Mouse (Mus musculus): ENCODE measurements around the gene Slc38a10. TPM values are rescaled to one million over a fixed set of nuclear protein-coding genes. Genes with fewer than 3 reads are reported as not detected.
A peak's percentile ranks its signal among the peaks of the same experiment; 100 is the strongest.

The Slc38a10 gene
- polyA plus RNA-seq, 1 experiment from 2014 or later, result 94.5 TPM

DNA sequence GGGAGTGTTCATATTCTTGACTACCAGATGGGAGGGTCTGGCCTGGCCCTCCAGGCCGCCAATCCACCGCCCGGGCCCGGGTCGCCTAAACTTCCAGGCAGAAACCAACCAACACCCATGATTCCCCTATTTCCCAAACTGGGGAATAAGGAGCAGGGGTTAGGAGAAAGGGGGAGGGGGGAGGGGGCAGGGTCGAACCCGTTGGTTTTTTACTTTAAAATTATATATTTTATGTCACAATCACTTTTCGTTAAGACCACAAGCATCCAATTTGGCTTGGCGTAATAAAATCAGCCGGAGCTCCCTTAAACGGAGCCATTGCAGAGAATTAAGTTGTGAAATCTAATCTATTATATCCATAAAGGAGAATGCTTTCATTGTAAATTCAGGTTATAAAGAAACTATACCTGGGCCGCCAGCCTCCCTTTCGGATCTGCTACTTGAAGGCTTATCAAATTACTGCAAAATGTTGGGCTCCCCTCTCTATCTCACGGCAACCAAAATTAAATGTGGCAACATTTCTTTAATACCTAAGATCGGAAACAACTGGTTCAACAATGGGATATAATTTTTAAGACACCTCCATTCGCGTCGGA is 35.1 kb upstream of the Slc38a10 start:
- peak overlapping the region; percentile 88 for H3K4me3 ChIP-seq
- 3% methylated on average over 18 of the region's 18 CpGs for WGBS
- ATAC-seq (ENCODE audit: low FRiP score, low read depth), result no peak
- H3K9me3 ChIP-seq, result no peaks in the 10 kb centered on the region
- H3K4me2 ChIP-seq (replicated peaks), result peak overlapping the region; percentile 98
- peaks cover 6% of the 10 kb centered on the region; the same call in 1 of the 2 replicates for H3K36me3 ChIP-seq
- peaks cover 58% of the 10 kb centered on the region for H3K4me1 ChIP-seq
- peak overlapping the region; percentile 99 for H3K9ac ChIP-seq
- H3K27me3 ChIP-seq, result no peaks in the 10 kb centered on the region
- H3K27ac ChIP-seq, result peak overlapping the region; percentile 96

DNA sequence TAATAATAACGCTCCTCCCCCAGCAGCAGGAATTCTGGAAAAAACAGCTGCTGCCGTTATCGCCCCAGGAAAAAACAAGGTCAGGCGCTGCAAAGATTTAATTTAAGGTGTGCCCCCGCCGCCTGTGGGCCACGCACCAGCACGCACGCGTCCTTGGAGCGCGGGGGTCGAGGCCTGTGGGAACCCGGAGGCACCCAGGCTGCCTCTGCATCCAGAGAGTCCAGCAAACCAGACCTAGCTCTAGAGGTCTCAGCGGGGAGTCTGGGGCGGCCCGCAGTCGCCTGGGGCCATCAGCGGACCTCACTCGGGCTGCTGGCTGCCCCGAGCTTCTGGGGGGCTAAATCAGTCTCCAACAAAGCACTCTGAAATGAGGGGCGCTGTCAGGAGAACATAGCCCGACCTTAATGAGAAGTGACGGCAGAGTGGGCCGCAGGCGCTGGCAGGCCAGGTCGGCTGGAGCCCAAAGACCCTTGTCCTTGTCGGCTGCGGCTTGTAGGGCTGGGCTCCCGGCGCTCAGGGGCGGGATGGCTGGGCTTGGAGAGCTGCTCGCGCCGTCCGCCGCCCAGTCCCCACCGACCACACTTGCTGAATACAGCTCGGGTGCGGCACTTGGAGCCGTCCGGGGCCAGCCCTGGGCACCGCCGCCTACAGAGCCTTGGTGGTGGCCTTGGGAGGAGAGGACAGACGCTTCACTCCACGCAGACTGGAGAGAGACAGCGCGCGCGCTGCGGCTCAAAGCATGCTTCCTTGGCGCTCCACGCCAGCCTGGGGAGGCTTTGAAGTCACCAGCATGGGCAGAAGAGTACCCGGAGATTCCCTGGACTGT is 34.4 kb upstream of the Slc38a10 start:
- no peak for ATAC-seq (ENCODE audit: low FRiP score, low read depth)
- H3K4me1 ChIP-seq, result peaks cover 51% of the 10 kb centered on the region

DNA sequence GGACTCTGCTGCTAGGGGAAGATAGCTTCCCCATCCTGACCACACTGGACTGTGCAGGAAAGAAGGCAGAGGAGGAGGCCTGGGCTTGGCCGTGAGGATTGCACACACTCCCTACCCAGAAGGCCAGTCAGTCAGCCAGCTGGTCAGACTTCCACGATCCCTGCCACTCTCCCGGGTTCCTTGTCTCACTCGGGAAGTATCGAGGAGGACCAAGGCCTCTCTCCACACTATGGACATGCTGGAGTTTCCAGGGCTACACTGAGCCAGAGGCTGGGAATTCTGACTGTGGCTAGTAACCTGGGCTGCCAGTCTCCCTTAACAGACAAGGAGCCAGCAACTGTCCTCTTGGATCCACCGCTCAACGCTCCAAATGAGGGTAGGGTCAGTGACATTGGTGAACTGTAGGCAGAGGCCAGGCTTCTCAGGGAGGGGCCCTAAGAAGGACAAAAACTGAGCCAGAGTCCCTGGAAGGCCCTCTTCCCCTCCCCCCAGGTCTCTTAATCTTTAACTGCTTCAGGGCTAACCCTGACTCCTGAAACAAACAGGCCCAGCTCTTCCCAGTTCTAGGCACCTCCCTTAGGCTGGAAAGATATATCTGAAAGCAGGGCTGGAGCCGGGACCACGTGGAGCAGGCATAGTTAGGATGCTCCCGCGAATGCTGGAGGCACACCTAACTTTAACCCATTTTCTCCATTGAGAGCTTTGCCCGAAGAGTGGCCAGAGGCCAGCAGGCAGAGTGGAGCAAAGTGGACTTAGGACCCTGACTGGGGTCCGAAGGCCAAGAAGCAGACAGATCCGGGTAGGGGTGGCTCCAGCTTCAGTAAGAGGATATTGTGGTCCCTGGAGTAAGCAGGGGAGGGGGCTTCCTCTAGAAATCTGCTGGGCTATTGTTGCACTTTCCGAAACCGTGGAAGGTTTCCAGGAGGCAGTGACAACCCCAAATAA is 33.5 kb upstream of the Slc38a10 start:
- Histone ChIP-seq H3K9ac (peak overlapping the region; percentile 99), H3K27ac (peak overlapping the region; percentile 89), H3K27me3 (no peaks in the 10 kb centered on the region), H3K4me2 (replicated peaks) (peak overlapping the region; percentile 98), H3K36me3 (peaks cover 6% of the 10 kb centered on the region; the same call in 1 of the 2 replicates), H3K4me3 (peak overlapping the region; percentile 88), H3K9me3 (no peaks in the 10 kb centered on the region), H3K4me1 (peaks cover 48% of the 10 kb centered on the region)
- no peak for ATAC-seq (ENCODE audit: low FRiP score, low read depth)
- WGBS, result 7% methylated on average over 16 of the region's 16 CpGs

More for the DNA sequence above, 34.4 kb upstream of the Slc38a10 start:
- 3% methylated on average over 54 of the region's 54 CpGs for WGBS
- Histone ChIP-seq H3K9me3 (no peaks in the 10 kb centered on the region), H3K27ac (peak overlapping the region; percentile 89), H3K9ac (peak overlapping the region; percentile 99), H3K27me3 (no peaks in the 10 kb centered on the region), H3K4me3 (peak overlapping the region; percentile 88), H3K36me3 (peaks cover 6% of the 10 kb centered on the region; the same call in 1 of the 2 replicates), H3K4me2 (replicated peaks) (peak overlapping the region; percentile 98)

DNA sequence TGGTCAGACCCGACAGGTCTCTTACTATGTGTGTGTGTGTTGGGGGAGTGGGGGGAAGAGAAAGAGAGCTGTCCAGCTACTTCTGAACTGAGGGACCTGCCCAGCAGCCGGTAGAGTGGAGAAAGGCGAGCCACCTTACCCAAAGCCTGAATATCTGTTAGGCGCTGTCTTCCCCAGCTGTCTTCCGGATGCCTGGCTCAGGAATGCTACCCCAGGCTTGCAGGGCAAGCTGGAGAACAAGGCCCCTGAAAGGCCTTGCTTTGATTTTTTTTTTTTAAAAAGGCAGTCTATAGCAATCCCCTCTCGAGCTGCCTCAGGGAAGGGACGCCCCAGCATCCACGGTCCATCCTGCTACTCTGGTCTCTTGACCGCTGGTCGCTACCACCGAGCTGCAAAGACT is 32.6 kb upstream of the Slc38a10 start:
- ATAC-seq (ENCODE audit: low FRiP score, low read depth), result no peak
- WGBS, result 33% methylated on average over 11 of the region's 11 CpGs
- peak overlapping the region; percentile 89; the same call in 1 of the 2 replicates for H3K27ac ChIP-seq
- H3K27me3 ChIP-seq, result no peaks in the 10 kb centered on the region
- no peaks in the 10 kb centered on the region for H3K9me3 ChIP-seq
- H3K36me3 ChIP-seq, result peaks cover 6% of the 10 kb centered on the region; the same call in 1 of the 2 replicates
- H3K4me3 ChIP-seq, result no peak overlapping the region
- H3K4me2 ChIP-seq (replicated peaks), result peak overlapping the region; percentile 98
- H3K9ac ChIP-seq, result peak overlapping the region; percentile 99; the same call in 1 of the 2 replicates
- H3K4me1 ChIP-seq, result peaks cover 51% of the 10 kb centered on the region

- Histone ChIP-seq H3K4me2 (replicated peaks) (no peak overlapping the region), H3K27me3 (no peaks in the 10 kb centered on the region), H3K9me3 (no peaks in the 10 kb centered on the region), H3K4me1 (peaks cover 51% of the 10 kb centered on the region), H3K36me3 (peaks cover 6% of the 10 kb centered on the region; the same call in 1 of the 2 replicates), H3K4me3 (no peak overlapping the region), H3K27ac (no peak overlapping the region), H3K9ac (0 out of 2 replicates have a peak overlapping the region, but pooled peaks have one; percentile 99)
- WGBS, result 45% methylated on average over 1 of the region's 1 CpGs
- ATAC-seq (ENCODE audit: low FRiP score, low read depth), result no peak
Measured at GRCm38 (mm10) chr11:120183180-120183579, 32.0 kb upstream of the Slc38a10 start.

- 30% methylated on average over 3 of the region's 3 CpGs for WGBS
- Histone ChIP-seq H3K4me3 (no peak overlapping the region), H3K4me2 (replicated peaks) (no peak overlapping the region), H3K9ac (no peak overlapping the region), H3K9me3 (no peaks in the 10 kb centered on the region), H3K4me1 (peaks cover 51% of the 10 kb centered on the region), H3K27me3 (no peaks in the 10 kb centered on the region), H3K27ac (0 out of 2 replicates have a peak overlapping the region, but pooled peaks have one; percentile 6), H3K36me3 (peaks cover 6% of the 10 kb centered on the region; the same call in 1 of the 2 replicates)
- ATAC-seq (ENCODE audit: low FRiP score, low read depth), result no peak
Measured at GRCm38 (mm10) chr11:120182396-120183030, 31.4 kb upstream of the Slc38a10 start.

- H3K9ac ChIP-seq, result no peak overlapping the region
- WGBS, result 58% methylated on average over 3 of the region's 3 CpGs
- peaks cover 6% of the 10 kb centered on the region; the same call in 1 of the 2 replicates for H3K36me3 ChIP-seq
- no peaks in the 10 kb centered on the region for H3K27me3 ChIP-seq
- H3K27ac ChIP-seq, result no peak overlapping the region
- H3K4me1 ChIP-seq, result peaks cover 45% of the 10 kb centered on the region
- H3K4me2 ChIP-seq (replicated peaks), result no peak overlapping the region
- no peak overlapping the region for H3K4me3 ChIP-seq
- no peak for ATAC-seq (ENCODE audit: low FRiP score, low read depth)
- H3K9me3 ChIP-seq, result no peaks in the 10 kb centered on the region
Measured at GRCm38 (mm10) chr11:120181379-120181778, 30.2 kb upstream of the Slc38a10 start.

DNA sequence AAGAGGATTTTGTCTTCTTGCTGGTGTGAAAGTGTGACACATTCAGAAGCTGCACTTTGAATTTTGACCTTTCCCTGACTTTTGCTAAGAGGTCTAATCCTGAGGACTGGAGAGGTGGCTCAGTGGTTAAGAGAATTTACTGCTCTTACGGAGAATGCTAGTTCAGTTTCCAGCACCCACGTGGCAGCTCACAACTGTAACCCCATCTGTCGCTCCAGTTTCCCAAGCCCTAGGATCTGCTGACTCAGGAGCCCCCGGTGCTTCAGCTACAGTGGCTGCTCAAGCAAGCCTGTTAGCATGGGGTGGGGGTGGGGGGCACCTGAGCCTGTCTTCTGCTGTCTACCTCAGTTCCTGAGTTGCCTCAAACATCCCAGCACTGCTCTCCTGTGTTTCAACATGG is 28.2 kb upstream of the Slc38a10 start:
- no peak; the same call in 1 of the 2 replicates for ATAC-seq (ENCODE audit: low FRiP score, low read depth)
- H3K27ac ChIP-seq, result no peak overlapping the region
- no peak overlapping the region for H3K4me2 ChIP-seq (replicated peaks)
- no peaks in the 10 kb centered on the region for H3K9me3 ChIP-seq
- H3K4me3 ChIP-seq, result no peak overlapping the region
- no peaks in the 10 kb centered on the region for H3K27me3 ChIP-seq
- WGBS, result 14% methylated on average over 4 of the region's 4 CpGs
- H3K36me3 ChIP-seq, result no peaks in the 10 kb centered on the region
- no peak overlapping the region for H3K9ac ChIP-seq
- H3K4me1 ChIP-seq, result peaks cover 29% of the 10 kb centered on the region

DNA sequence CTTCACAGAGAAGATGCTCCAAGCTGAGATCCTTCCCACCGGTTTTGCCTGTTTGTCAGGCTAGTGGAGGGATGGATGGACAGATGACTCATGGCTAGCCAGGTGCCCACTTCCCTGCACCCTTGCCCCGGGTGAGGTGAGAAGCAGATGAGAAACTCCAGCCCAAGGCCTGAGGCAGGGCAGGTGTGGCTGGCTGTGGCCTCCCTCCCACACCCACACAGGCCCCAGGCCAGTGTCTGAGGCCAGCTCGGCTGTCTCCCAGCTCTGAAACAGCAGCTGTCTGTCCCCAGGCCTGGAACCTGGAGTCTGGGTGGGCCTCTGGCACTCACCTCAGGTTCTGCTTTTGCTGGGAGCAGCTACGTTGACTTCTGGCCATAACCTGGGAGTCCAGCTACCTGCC is 24.8 kb upstream of the Slc38a10 start:
- H3K4me3 ChIP-seq, result no peak overlapping the region
- no peak overlapping the region for H3K9ac ChIP-seq
- WGBS, result 64% methylated on average over 4 of the region's 4 CpGs
- no peaks in the 10 kb centered on the region for H3K9me3 ChIP-seq
- H3K27me3 ChIP-seq, result peaks cover 3% of the 10 kb centered on the region
- no peaks in the 10 kb centered on the region for H3K36me3 ChIP-seq
- peaks cover 17% of the 10 kb centered on the region for H3K4me1 ChIP-seq
- H3K4me2 ChIP-seq (replicated peaks), result no peak overlapping the region
- ATAC-seq (ENCODE audit: low FRiP score, low read depth), result no peak
- no peak overlapping the region for H3K27ac ChIP-seq

DNA sequence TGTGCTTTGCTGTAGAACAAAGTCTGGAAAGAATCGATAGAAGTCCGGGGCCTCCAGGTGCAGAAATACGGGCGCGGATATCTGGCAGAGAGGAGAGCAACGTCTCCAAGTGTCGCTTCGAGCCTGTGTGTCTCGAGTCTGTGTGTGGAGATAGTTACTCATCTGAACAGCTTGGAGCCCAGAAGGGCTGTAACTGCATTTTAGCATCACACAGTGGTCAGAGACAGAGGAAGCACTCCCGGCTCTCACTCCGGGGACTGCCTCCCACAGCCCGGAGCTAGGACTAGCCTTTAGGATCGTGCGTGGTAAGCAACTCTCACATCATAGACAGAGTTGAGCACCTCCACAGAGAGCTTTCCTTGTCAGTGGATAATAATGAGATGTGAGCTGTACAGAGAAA is 22.1 kb upstream of the Slc38a10 start:
- no peaks in the 10 kb centered on the region for H3K9me3 ChIP-seq
- no peak overlapping the region for H3K9ac ChIP-seq
- no peaks in the 10 kb centered on the region for H3K36me3 ChIP-seq
- no peak overlapping the region for H3K4me3 ChIP-seq
- no peak for ATAC-seq (ENCODE audit: low FRiP score, low read depth)
- H3K4me1 ChIP-seq, result peaks cover 35% of the 10 kb centered on the region
- no peak overlapping the region for H3K27ac ChIP-seq
- H3K27me3 ChIP-seq, result peaks cover 3% of the 10 kb centered on the region
- H3K4me2 ChIP-seq (replicated peaks), result no peak overlapping the region
- 75% methylated on average over 14 of the region's 14 CpGs for WGBS

DNA sequence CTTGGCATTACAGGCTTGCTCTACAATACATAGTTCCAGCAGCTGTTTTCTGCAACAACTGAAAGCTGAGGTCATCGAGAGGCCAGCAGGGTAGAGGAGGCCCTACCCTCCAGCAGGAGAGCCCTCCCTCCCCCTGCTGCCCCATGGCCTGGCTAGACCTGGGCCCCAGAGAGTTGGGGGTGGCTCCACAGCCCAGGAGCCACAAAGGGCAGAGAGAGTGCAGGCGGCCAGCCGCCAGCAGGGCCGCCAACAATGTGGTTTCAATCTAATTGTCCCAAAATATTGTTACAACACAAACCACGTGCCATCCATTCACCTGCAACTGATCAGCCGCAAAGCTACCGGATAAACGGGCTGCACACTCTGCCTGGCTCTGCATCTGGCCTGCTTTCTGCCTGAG is 20.0 kb upstream of the Slc38a10 start:
- WGBS, result 22% methylated on average over 8 of the region's 8 CpGs
- H3K4me1 ChIP-seq, result peaks cover 54% of the 10 kb centered on the region
- ATAC-seq (ENCODE audit: low FRiP score, low read depth), result no peak

More for the DNA sequence above, 20.0 kb upstream of the Slc38a10 start:
- peaks cover 3% of the 10 kb centered on the region for H3K27me3 ChIP-seq
- H3K36me3 ChIP-seq, result no peaks in the 10 kb centered on the region
- H3K4me3 ChIP-seq, result no peak overlapping the region
- H3K9ac ChIP-seq, result no peak overlapping the region
- H3K27ac ChIP-seq, result no peak overlapping the region
- H3K4me2 ChIP-seq (replicated peaks), result no peak overlapping the region
- no peaks in the 10 kb centered on the region for H3K9me3 ChIP-seq
